Mouse (Mus musculus) ovary, adult 2 months (tissue): ENCODE data around the gene Smr3a. TPM values are rescaled to one million over a fixed set of nuclear protein-coding genes. Genes with fewer than 3 reads are reported as not detected.

Experiments
- polyA plus RNA-seq: library from polyadenylated mRNA; depleted of rRNA; stranded (reverse); fragments of >200 nt; gene quantifications from 2 replicates; pipeline ENCODE4 v1.2.3, GENCODE M21; 2012; rRNA removed

Smr3a gene
- not detected in 2 replicates for polyA plus RNA-seq

GRCm38 (mm10) chr5:88002249-88002648 lies at the start of gene Smr3a:
Gene Smr3a, plus strand, starts transcription at chr5:88002549.

GRCm38 (mm10) chr5:87969201-87969600 lies 33.1 kb upstream of the Smr3a start, which contains the start of the genes 2310003L06Rik and Gm28434:
Gene 2310003L06Rik, plus strand, starts transcription at chr5:87969459.
Gene Gm28434, plus strand, starts transcription at chr5:87969517.

DNA sequence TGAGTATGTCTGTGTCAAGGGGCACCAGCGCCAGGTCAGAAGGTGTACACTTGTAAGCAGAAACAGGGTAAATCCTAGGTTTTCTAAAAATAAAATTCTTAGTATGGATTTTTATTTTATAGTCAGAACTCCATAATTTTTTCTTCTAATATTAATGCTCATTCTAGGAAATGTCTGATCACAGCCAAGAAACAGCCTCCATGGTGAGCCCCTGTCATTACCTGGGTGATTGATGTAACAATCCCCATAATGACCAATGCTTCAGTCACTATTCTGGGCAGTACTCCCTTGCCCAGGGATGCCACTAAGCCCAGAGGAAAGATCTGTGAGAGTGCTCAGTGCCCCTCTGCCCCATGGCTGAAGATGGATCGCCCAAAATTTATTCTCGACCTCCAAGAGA lies 23.2 kb upstream of the Smr3a start, which contains the start of gene Cabs1:
Gene Cabs1 (plus strand): TSS at position 301 of the 400 bp plus-strand sequence.

Other genes with a start within 250 kb of the Smr3a start
- gene Csn1s2a, start 228.0 kb upstream of the Smr3a start, polyA plus RNA-seq: not detected in 2 replicates
- not detected in 2 replicates for gene Csn1s2b, start 194.5 kb upstream of the Smr3a start, polyA plus RNA-seq
- not detected in 2 replicates for gene Prr27, start 176.9 kb upstream of the Smr3a start, polyA plus RNA-seq
- not detected in 2 replicates for gene Odam, start 117.5 kb upstream of the Smr3a start, polyA plus RNA-seq
- not detected in 2 replicates for gene Csn3, start 77.0 kb upstream of the Smr3a start, polyA plus RNA-seq
- gene 2310003L06Rik, start 33.1 kb upstream of the Smr3a start, polyA plus RNA-seq: not detected in 2 replicates
- gene Gm28434, start 33.0 kb upstream of the Smr3a start, polyA plus RNA-seq: not detected in 2 replicates
- not detected in 2 replicates for gene Cabs1, start 23.1 kb upstream of the Smr3a start, polyA plus RNA-seq
- not detected in 2 replicates for gene Smr2, start 84.0 kb downstream of the Smr3a start, polyA plus RNA-seq
- gene Gm11116, start 109.0 kb downstream of the Smr3a start, polyA plus RNA-seq: not detected in 2 replicates
- gene Gm11115, start 151.6 kb downstream of the Smr3a start, polyA plus RNA-seq: not detected in 2 replicates